Comparison of ENCODE assay signal across 17 mouse cellular contexts in the genomic region with DNA sequence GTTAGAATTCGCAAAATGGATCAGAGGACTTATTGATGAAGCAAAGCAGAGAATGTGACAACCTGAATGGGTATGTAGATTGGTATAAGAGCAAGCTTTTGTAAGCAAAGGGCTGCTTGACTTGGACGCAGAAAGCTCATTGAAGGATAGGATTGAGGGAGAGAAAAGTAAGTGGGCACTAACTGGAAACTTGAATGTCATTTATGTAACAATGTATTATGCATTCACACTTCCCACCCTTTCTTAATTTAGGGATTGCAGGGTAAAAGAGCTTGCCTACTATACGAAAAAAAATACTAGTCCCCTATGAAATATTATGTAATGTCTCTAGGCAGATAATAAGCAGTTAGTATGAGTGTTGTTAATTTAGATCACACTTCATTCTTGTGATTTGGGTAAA.
"Had no signal": no experiment of that assay in that cellular context is flagged by ENCODE, and none has a peak within 500 bp of the region (broad histone marks: within the 10 kb centered on the region; RNA-seq: fewer than 3 reads in every experiment).

No protein-coding gene starts in this region.

- ATAC-seq: liver, postnatal 0 days; lung, postnatal 0 days; midbrain, embryonic 13.5 days; midbrain, embryonic 15.5 days had no signal

- H3K4me3 ChIP-seq: lung, embryonic 15.5 days; megakaryocyte, embryonic 14.5 days; midbrain, embryonic 13.5 days; midbrain, embryonic 15.5 days; neural tube, embryonic 12.5 days; stomach, embryonic 15.5 days had no signal

- H3K27ac ChIP-seq: lung, embryonic 15.5 days; macrophage; midbrain, embryonic 13.5 days; midbrain, embryonic 15.5 days; neural tube, embryonic 12.5 days; stomach, embryonic 15.5 days; stomach, postnatal 0 days had no signal

- DNase-seq: liver, postnatal 0 days; lung, adult 2 months; lung, postnatal 14 days; lung, postnatal 36 days; right cerebral cortex, postnatal 14 days; thymus, adult 18-20 months; thymus, postnatal 14 days; thymus, postnatal 36 days had no signal
